Mouse (Mus musculus) layer of hippocampus, postnatal 14 days (tissue): ENCODE measurements around the gene Idi2. TPM values are rescaled to one million over a fixed set of nuclear protein-coding genes. Genes with fewer than 3 reads are reported as not detected.
"Not testable (repeated sequence)": the region's sequence is repeated elsewhere in the genome, so short reads cannot be mapped to it uniquely, and the experiment has no call there.

Experiments
- DNase-seq, 2 experiments: peaks; one replicate each; pipeline ENCODE4 v3.0.0; 2021 to 2022; ENCODE audit warnings: low spot score in 2 of 2, mixed read lengths in 1 of 2
- long read RNA-seq, 2 experiments: library from polyadenylated mRNA; stranded (forward); transcript quantifications; one replicate each; pipeline ENCODE4 v2.0.0; 2021
- total RNA-seq, 2 experiments: library from RNA; stranded (reverse); gene quantifications; 2 replicates each; pipeline ENCODE4 v1.2.3; 2021

Idi2 gene
- total RNA-seq = not detected
- long read RNA-seq, experiment 1 = 0 reads
- long read RNA-seq, experiment 2 = 0 reads

DNA sequence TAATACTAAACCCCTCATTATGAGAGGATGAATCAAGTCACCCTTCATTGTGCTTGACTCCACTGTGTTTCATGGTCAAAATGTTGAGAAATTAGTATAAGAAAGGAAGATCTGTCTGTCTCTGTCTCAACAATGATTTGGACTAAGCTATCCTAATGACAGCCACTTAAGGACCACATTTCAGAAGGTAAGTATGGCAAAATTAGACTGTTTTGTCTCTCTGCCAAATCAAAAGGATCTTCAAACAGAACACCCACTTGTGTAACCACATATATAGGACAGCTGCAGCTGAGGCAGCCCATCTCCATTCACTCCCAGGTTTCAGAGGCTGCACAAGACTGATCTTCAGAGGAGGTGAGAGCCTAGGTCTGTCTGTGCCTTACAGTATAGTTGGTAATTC, at the start of gene Idi2:
TSS of gene Idi2 (plus strand) at position 301 of the 400 bp plus-strand sequence.
- DNase-seq = not testable (repeated sequence)

DNA sequence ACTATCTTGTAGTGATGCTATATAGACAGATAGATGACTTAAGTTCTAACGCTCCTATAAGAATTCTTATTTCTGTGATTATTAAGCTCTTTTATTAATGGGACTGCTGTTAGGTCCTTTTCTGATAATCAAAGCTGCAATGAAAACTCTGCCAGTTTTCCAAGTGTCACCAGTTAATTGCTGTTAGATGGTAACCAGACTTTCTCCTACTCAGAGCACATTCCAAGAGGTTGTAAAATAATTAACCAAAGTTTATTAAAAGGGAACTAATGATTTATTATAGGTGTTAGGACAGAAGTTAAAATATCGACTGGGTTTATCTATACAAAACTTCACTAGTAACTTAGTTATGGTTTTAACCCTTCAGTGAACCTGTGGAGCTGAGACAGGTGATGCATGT, 46.7 kb upstream of the Idi2 start:
- not testable (repeated sequence) for DNase-seq

DNA sequence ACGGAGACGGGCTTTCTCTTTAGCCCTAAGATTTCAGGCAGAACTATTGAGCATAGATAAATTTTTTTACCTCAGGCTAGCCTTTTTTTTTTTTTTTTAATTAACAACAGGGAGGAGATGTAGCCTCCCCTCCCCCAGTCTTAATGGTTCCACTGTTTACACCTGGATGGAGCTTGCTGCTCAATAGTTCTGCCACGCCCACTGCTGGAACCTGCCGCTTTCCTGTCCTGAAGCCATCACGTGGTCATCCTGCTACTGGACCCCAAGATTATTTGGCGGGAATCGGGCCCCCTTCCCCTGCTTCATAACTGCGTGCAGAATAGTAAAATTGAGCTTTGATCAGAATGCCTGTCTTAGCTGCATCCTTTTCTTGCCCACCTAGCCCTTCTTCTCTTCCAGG, 38.8 kb upstream of the Idi2 start:
- not testable (repeated sequence) for DNase-seq

DNA sequence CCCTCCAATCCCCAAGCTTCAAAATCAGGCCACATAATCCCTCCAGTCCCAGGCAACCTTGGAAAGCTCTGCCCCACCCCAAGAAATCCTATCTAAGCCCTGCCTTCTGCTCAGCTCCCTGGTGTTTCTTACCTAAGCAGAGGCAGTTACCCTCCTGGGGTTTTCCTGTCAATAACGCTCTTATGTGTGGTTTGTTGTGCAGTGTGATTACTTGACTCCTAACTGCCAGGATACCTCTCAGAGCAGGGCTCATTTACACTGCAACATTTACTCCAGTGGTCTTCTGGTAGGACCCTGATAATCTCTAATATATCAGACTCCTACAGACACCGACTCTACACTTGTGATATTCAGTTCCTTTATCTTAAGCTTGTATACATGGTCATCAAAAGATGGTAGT, 19.2 kb upstream of the Idi2 start:
- DNase-seq = no peak

DNA sequence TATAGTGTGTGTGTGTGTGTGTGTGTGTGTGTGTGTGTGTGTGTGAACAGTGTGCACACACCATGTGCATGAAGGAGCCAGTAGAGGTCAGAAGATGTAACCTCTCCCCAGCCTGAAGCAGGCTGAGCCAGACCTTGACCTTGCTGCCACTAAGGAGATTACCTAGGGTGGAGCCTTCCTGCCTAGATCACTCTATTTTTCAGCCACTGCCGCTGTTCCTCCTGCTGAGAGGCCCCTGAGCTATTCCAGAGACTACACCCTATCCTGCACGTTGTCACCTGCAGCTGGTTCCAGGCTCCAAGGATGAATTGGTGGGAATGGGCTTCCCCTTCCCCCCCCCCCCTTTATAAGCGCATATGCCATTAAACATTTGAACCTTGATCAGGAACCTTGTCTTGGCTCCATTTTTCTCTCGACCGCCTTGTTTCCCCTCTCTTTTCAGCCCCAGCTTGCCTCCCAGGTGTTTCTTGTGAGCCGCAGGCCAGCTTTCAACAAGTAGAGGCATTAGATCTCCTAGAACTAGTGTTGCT, 15.0 kb upstream of the Idi2 start:
- not testable (repeated sequence) for DNase-seq

DNA sequence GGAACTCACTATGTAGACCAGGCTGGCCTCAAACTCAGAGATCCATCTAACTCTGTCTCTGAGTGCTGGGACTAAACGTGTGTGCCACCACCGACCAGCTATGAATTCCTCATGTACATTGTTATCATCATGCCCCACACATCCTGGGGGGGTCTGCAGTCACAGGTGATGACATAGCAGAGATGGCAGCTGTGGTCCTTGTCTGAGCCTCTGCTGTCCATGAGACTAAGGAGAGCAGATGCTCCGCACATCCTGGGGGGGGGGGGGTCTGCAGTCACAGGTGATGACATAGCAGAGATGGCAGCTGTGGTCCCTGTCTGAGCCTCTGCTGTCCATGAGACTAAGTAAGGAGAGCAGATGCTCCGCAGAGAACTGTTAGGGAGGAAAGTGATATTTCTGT, 11.6 kb upstream of the Idi2 start:
- DNase-seq = not testable (repeated sequence)

DNA sequence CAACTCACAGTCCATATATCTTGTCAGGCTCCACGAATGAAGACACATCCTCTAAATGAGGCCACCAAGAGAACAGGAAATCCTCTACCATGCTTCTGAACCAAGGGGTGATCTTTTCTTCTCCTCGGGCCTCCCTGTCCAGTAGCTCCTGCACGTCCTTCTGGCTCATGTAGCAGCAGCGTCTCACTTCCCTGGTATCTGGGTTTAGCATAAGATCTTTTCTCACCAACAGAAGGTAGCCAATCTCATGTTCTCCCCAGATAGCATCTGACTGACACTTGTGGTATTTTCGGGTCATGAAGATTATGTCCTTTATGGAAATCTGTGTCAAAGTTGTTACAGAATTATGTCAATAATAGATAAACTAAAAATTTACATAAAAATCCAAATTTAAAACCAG, 11.0 kb upstream of the Idi2 start:
- not testable (repeated sequence) for DNase-seq

DNA sequence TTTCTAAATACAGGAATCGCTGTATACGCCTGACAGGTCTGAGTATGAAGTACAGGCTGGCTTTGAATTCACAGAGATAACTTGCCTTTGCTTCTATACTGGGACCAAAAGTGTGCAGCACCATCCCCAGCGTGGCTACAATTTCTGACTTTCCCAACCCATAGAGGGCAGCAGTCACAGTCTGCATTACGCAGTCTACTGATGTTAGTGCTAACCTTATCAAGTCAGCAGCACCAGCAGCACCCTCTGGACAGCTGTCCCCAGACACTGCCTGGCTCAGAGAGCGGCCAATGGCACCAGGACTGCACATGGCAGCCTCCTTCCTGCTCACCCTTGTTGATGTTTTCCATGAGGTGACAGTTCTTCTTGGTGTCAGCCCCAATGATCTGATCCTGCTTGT, 8.8 kb upstream of the Idi2 start:
- not testable (repeated sequence) for DNase-seq

DNA sequence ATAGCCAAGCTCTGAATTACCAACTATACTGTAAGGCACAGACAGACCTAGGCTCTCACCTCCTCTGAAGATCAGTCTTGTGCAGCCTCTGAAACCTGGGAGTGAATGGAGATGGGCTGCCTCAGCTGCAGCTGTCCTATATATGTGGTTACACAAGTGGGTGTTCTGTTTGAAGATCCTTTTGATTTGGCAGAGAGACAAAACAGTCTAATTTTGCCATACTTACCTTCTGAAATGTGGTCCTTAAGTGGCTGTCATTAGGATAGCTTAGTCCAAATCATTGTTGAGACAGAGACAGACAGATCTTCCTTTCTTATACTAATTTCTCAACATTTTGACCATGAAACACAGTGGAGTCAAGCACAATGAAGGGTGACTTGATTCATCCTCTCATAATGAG, 4.5 kb upstream of the Idi2 start, which contains the start of gene Gm9745:
TSS of gene Gm9745 (minus strand) at position 101 of the 400 bp plus-strand sequence.
- not testable (repeated sequence) for DNase-seq

DNA sequence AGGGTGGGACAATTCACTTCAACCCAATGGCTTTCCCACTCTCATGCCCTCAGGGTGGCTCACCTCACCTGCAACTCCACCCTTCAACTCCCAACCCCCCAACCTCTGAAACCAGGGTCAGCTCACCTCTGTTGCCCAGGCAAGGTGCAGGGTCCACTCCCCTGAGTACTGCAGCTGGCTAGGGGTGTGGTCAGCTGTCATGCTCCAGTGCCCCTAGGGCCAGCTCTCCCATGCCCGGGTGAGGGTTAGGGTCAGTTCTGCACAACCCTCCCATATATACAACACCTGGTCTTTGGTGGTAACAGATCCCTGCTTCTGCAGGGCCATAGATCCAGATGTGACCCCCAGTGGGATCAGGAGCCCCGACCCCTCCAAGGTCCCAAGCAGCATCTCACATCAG, 2.5 kb downstream of the Idi2 start:
- DNase-seq = not testable (repeated sequence)

DNA sequence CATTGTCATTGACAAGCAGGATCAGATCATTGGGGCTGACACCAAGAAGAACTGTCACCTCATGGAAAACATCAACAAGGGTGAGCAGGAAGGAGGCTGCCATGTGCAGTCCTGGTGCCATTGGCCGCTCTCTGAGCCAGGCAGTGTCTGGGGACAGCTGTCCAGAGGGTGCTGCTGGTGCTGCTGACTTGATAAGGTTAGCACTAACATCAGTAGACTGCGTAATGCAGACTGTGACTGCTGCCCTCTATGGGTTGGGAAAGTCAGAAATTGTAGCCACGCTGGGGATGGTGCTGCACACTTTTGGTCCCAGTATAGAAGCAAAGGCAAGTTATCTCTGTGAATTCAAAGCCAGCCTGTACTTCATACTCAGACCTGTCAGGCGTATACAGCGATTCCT, 4.2 kb downstream of the Idi2 start:
- not testable (repeated sequence) for DNase-seq

DNA sequence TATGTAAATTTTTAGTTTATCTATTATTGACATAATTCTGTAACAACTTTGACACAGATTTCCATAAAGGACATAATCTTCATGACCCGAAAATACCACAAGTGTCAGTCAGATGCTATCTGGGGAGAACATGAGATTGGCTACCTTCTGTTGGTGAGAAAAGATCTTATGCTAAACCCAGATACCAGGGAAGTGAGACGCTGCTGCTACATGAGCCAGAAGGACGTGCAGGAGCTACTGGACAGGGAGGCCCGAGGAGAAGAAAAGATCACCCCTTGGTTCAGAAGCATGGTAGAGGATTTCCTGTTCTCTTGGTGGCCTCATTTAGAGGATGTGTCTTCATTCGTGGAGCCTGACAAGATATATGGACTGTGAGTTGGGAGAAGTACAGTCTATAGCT, 6.4 kb downstream of the Idi2 start:
- not testable (repeated sequence) for DNase-seq

DNA sequence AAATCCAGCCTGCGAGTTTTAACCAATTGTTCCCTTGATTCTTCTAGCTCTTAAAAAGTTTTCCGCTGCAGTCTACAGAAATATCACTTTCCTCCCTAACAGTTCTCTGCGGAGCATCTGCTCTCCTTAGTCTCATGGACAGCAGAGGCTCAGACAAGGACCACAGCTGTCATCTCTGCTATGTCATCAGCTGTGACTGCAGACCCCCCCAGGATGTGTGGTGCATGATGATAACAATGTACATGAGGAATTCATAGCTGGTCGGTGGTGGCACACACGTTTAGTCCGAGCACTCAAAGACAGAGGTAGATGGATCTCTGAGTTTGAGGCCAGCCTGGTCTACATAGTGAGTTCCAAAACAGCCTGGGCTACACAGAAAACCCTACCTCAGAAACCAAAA, 6.9 kb downstream of the Idi2 start:
- not testable (repeated sequence) for DNase-seq

DNA sequence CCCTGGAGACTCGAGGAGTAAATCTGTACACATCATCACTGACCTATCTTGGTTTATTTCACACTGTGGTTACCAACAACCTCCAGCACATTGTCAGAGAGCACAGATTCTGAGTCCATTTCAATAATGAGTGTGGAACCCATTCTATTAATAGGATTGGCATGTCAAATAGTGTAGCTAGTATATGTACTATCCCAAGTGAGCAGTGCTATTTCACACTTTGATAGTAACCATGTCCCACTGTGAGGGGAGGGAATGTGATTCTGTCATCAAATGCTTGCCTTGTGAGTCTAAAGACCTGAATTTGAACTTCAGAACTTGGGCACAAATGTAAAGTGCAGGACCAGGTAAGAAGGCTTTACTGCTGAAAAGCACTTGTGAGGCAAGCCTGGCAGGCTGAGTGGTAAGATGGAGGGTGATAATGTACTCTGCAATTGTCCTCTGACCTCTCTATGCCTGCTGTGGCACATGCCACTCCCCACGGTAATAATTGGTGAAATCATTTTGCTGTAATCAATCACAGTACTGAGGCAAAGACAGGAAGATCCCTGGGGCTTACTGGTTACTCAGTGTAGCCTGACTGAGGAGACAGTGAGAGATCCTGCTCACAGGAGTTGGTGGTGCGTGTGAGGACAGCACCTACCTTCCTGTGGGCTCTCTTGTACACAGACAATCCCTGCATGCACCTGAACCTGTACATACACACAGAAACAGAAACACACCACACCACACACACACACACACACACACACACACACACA, 8.6 kb downstream of the Idi2 start:
- not testable (repeated sequence) for DNase-seq

DNA sequence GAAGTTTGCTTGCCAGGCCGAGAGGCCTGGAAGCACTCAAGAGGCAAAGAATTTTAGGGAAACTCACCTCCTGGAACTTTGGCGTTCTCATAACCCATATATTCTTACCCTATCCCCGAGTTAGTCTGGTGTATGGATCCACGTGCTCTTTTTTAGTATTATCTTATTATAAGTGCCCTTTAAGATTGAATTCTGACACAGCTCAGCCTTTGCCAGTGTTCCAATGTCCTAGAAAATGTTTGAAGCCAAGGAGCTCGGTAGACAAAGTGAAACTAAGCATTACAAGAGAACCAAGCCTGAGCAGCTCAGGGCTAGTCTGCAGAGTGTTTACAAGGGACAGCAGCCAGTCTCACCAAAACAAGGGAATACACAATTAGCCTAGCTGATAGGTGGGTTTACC, 9.6 kb downstream of the Idi2 start:
- DNase-seq = peak in 1 of 2 experiments; percentile 7

DNA sequence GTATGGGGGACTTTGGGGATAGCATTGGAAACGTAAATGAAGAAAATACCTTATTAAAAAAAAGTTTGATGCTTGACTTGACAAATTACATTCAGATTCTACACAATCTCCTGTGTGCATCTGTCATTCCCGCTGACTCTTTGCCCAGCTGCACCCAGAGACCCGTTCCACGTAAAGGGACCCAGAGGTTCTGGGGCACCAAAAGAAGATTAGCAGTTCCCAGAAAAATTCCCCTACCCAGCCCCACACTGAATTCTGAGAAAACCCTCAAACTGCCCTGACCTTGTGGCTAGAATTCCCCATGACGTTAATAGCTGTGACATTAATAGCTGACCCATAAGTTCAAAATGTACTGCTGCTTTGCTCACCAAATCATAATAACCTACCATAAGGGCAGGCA, 12.6 kb downstream of the Idi2 start:
- no peak for DNase-seq

DNA sequence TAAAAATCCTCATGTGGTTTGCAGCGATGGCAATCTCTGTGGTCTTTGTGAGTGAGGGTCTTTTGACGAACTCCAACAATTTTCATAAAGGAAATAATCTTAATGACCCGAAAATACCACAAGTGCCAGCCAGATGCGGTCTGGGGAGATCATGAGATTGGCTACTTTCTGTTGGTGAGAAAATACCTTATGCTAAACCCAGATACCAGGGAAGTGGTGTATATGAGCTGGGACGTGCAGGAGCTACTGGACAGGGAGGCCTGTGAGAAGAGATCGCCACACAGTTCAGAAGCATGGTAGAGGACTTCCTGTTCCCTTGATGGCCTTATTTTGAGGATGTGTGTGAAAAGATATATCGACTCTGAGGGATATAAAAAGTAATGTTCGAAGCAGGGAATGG, 15.1 kb downstream of the Idi2 start:
- DNase-seq = no peak

DNA sequence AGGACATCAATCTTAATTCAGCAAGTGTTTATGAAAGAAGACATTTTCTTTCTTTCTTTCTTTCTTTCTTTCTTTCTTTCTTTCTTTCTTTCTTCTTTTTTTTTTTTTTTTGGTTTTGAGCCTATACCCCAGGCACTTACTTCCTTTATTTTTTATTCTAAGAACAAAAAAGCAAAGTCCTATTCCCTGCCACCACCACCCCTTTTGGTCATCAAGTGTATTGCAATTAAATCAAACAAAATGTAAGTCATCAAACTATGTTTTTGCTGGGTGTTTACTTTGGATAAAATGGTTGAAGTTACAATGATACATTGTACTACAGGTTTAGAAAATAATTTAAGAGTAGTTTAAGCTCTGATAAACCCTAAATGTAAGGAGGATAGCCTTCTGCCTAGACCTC, 19.7 kb downstream of the Idi2 start:
- no peak for DNase-seq

DNA sequence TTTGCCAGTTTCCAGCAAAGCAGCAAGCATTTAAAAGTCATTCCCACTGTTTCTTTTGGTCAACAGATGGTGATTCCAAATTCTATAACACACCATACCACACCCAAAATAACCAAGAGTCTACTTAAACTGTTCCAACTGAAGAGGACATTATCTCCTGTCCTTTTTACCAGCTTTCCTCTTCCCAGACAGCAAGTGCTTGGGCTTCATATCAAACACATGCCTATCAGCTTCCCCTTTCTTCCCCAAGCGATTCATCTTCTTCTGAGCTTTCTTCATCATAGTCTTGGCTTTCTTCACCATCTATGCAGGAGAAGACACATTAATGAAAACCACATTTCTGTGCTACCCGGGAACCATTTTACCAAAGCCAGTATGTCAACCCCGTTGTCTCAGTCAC, 20.3 kb downstream of the Idi2 start:
- no peak for DNase-seq

DNA sequence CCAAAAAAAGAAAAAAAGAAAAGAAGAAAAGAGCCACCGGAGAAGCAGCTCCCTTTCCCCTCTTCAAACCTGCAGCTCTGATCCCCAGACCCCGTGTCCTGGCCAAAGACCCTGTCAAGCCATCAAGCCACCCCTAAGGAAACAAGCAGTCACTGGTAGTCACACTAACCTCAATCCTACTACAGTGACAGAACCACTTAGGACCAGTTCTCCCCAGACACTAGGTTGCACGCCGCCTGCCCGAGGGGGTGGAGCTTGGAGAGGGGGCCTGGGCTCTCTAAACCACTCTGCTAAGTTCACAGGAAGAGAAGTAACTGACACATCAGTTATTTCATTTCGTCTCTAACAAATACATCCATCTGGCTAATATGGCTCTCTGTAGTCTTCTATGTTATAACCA, 39.6 kb downstream of the Idi2 start:
- no peak for DNase-seq

DNA sequence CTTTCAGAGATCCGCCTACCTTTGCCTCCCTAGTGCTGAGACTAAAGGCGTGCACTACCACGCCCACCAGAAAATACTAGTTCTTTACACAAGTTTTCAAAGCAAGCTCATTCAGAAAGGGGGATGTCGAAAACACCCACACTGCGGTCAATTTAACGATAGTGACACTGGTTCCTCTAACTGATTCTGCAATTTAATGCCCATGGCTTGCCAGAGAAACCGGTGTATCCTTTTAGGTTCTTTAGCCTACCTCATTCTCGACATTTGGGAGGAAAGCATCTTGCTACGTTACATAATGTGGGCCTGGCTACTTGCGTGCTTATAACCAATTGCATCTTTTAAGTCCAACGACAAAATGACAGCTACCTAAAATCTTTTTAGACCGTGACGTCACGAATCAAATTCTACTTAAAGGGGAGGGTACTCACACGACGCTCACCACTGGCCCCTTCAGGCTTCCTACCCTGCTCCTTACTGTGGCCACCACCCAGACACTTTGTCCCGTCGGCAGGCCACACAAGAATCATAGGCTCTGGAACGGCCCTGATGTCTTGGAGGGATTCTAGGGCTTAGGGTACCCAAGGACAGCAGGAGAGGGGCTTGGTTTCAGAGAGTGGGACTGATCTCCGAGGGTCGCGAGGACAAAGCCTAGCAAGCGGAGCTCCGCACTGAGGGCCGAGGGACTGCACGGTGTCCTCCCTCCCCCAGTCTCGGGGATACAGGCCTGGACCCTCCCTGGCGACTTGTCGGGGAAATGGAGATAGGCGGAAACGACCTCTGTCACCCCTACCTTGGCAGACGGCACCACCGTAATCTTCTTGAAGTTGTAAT, 42.7 kb downstream of the Idi2 start:
- DNase-seq = peak in 1 of 2 experiments; percentile 3
